Mouse (Mus musculus): ENCODE data around the gene Dusp1. TPM values are rescaled to one million over a fixed set of nuclear protein-coding genes. Genes with fewer than 3 reads are reported as not detected.

The Dusp1 gene
- total and polyA plus RNA-seq, 3 experiments, result 5.0 to 41.8 (median 6.3) TPM

- Histone ChIP-seq H3K9me3 (replicated peaks) (no peaks in the 10 kb centered on the region), H3K27me3 (ENCODE audit: insufficient read depth, low read length) (peaks cover 59% of the 10 kb centered on the region), H3K36me3 (replicated peaks) (no peaks in the 10 kb centered on the region), H3K4me3 (ENCODE audit: low read depth, low read length) (no peak overlapping the region), H3K4me1 (ENCODE audit: insufficient read depth, low read depth, low read length) (peaks cover 17% of the 10 kb centered on the region)
- no peak for DNase-seq (ENCODE audit: low spot score)
- no peak for ATAC-seq (ENCODE audit: extremely low read depth, insufficient number of reproducible peaks, low FRiP score, poor library complexity, severe bottlenecking)
- TF ChIP-seq GATA1 (IDR thresholded peaks at IDR 0.05; ENCODE audit: borderline replicate concordance, low read length) (no peak), TAL1 (conservative IDR thresholded peaks at IDR 0.05; ENCODE audit: low read depth, low read length) (no peak), POLR2AphosphoS5 (IDR thresholded peaks at IDR 0.05; ENCODE audit: insufficient replicate concordance, low read depth, low read length) (no peak), GATA2 (IDR thresholded peaks at IDR 0.05; ENCODE audit: borderline replicate concordance, low read depth, low read length) (no peak), CTCF (IDR thresholded peaks at IDR 0.05; ENCODE audit: low read depth, low read length) (no peak)
These were observed 12.6 kb downstream of the Dusp1 start for GRCm38 (mm10) chr17:26549148-26549809.

- peaks cover 17% of the 10 kb centered on the region for H3K4me1 ChIP-seq (ENCODE audit: insufficient read depth, low read depth, low read length)
- H3K4me3 ChIP-seq (ENCODE audit: low read depth, low read length), result no peak overlapping the region
- DNase-seq (ENCODE audit: low spot score) (no peak), ATAC-seq (ENCODE audit: extremely low read depth, insufficient number of reproducible peaks, low FRiP score, poor library complexity, severe bottlenecking) (no peak)
- H3K9me3 ChIP-seq (replicated peaks), result no peaks in the 10 kb centered on the region
- no peak for TF ChIP-seq GATA2 (IDR thresholded peaks at IDR 0.05; ENCODE audit: borderline replicate concordance, low read depth, low read length)
- no peak for TF ChIP-seq TAL1 (conservative IDR thresholded peaks at IDR 0.05; ENCODE audit: low read depth, low read length)
- TF ChIP-seq CTCF (IDR thresholded peaks at IDR 0.05; ENCODE audit: low read depth, low read length), result no peak
- no peak for TF ChIP-seq POLR2AphosphoS5 (IDR thresholded peaks at IDR 0.05; ENCODE audit: insufficient replicate concordance, low read depth, low read length)
- no peak for TF ChIP-seq GATA1 (IDR thresholded peaks at IDR 0.05; ENCODE audit: borderline replicate concordance, low read length)
- peaks cover 52% of the 10 kb centered on the region for H3K27me3 ChIP-seq (ENCODE audit: insufficient read depth, low read length)
- H3K36me3 ChIP-seq (replicated peaks), result no peaks in the 10 kb centered on the region
These were observed 13.4 kb downstream of the Dusp1 start for GRCm38 (mm10) chr17:26548566-26548965.

GRCm38 (mm10) chr17:26547771-26548170, 14.2 kb downstream of the Dusp1 start:
- Histone ChIP-seq H3K4me1 (ENCODE audit: insufficient read depth, low read depth, low read length) (peaks cover 20% of the 10 kb centered on the region), H3K27me3 (ENCODE audit: insufficient read depth, low read length) (peaks cover 47% of the 10 kb centered on the region), H3K9me3 (replicated peaks) (no peaks in the 10 kb centered on the region), H3K4me3 (ENCODE audit: low read depth, low read length) (no peak overlapping the region), H3K36me3 (replicated peaks) (no peaks in the 10 kb centered on the region)
- ATAC-seq (ENCODE audit: extremely low read depth, insufficient number of reproducible peaks, low FRiP score, poor library complexity, severe bottlenecking) (no peak), DNase-seq (ENCODE audit: low spot score) (no peak)
- TF ChIP-seq GATA1 (IDR thresholded peaks at IDR 0.05; ENCODE audit: borderline replicate concordance, low read length), result no peak
- TF ChIP-seq POLR2AphosphoS5 (IDR thresholded peaks at IDR 0.05; ENCODE audit: insufficient replicate concordance, low read depth, low read length), result no peak
- TF ChIP-seq CTCF (IDR thresholded peaks at IDR 0.05; ENCODE audit: low read depth, low read length), result no peak
- no peak for TF ChIP-seq TAL1 (conservative IDR thresholded peaks at IDR 0.05; ENCODE audit: low read depth, low read length)
- TF ChIP-seq GATA2 (IDR thresholded peaks at IDR 0.05; ENCODE audit: borderline replicate concordance, low read depth, low read length), result no peak

- Histone ChIP-seq H3K4me1 (ENCODE audit: insufficient read depth, low read depth, low read length) (peaks cover 18% of the 10 kb centered on the region), H3K4me3 (ENCODE audit: low read depth, low read length) (no peak overlapping the region), H3K9me3 (replicated peaks) (no peaks in the 10 kb centered on the region), H3K36me3 (replicated peaks) (no peaks in the 10 kb centered on the region), H3K27me3 (ENCODE audit: insufficient read depth, low read length) (peaks cover 20% of the 10 kb centered on the region)
- no peak for TF ChIP-seq GATA1 (IDR thresholded peaks at IDR 0.05; ENCODE audit: borderline replicate concordance, low read length)
- DNase-seq (ENCODE audit: low spot score) (no peak), ATAC-seq (ENCODE audit: extremely low read depth, insufficient number of reproducible peaks, low FRiP score, poor library complexity, severe bottlenecking) (no peak)
These were observed 17.5 kb downstream of the Dusp1 start for GRCm38 (mm10) chr17:26544319-26544963.

GRCm38 (mm10) chr17:26540083-26540482, 21.8 kb downstream of the Dusp1 start:
- H3K27me3 ChIP-seq (ENCODE audit: insufficient read depth, low read length), result peaks cover 11% of the 10 kb centered on the region
- no peak overlapping the region for H3K4me3 ChIP-seq (ENCODE audit: low read depth, low read length)
- H3K9me3 ChIP-seq (replicated peaks), result no peaks in the 10 kb centered on the region
- DNase-seq (ENCODE audit: low spot score) (no peak), ATAC-seq (ENCODE audit: extremely low read depth, insufficient number of reproducible peaks, low FRiP score, poor library complexity, severe bottlenecking) (no peak)
- H3K4me1 ChIP-seq (ENCODE audit: insufficient read depth, low read depth, low read length), result peaks cover 40% of the 10 kb centered on the region
- H3K36me3 ChIP-seq (replicated peaks), result no peaks in the 10 kb centered on the region
- TF ChIP-seq CTCF (IDR thresholded peaks at IDR 0.05; ENCODE audit: low read depth, low read length) (no peak), POLR2AphosphoS5 (IDR thresholded peaks at IDR 0.05; ENCODE audit: insufficient replicate concordance, low read depth, low read length) (no peak), GATA1 (IDR thresholded peaks at IDR 0.05; ENCODE audit: borderline replicate concordance, low read length) (no peak), GATA2 (IDR thresholded peaks at IDR 0.05; ENCODE audit: borderline replicate concordance, low read depth, low read length) (no peak), TAL1 (conservative IDR thresholded peaks at IDR 0.05; ENCODE audit: low read depth, low read length) (no peak)

- no peak for DNase-seq (ENCODE audit: low spot score)
These were observed 24.0 kb downstream of the Dusp1 start for GRCm38 (mm10) chr17:26537722-26538471.

More at GRCm38 (mm10) chr17:26537722-26538471, 24.0 kb downstream of the Dusp1 start:
- Histone ChIP-seq H3K4me3 (ENCODE audit: low read depth, low read length) (peak overlapping the region; percentile 44), H3K27me3 (ENCODE audit: insufficient read depth, low read length) (peaks cover 7% of the 10 kb centered on the region), H3K36me3 (replicated peaks) (no peaks in the 10 kb centered on the region), H3K4me1 (ENCODE audit: insufficient read depth, low read depth, low read length) (peaks cover 52% of the 10 kb centered on the region), H3K9me3 (replicated peaks) (no peaks in the 10 kb centered on the region)
- ATAC-seq (ENCODE audit: extremely low read depth, insufficient number of reproducible peaks, low FRiP score, poor library complexity, severe bottlenecking), result peak; percentile 74
- TF ChIP-seq POLR2AphosphoS5 (IDR thresholded peaks at IDR 0.05; ENCODE audit: insufficient replicate concordance, low read depth, low read length) (no peak), CTCF (IDR thresholded peaks at IDR 0.05; ENCODE audit: low read depth, low read length) (no peak), TAL1 (conservative IDR thresholded peaks at IDR 0.05; ENCODE audit: low read depth, low read length) (no peak), GATA1 (IDR thresholded peaks at IDR 0.05; ENCODE audit: borderline replicate concordance, low read length) (no peak), GATA2 (IDR thresholded peaks at IDR 0.05; ENCODE audit: borderline replicate concordance, low read depth, low read length) (no peak)
